Mouse (Mus musculus) G1E (cell line): Measurements from ENCODE around the gene Tmem44.

ENCODE experiments used
- CTCF ChIP-seq: IDR thresholded peaks from 2 replicates; pipeline ENCODE4 v1.5.1; 2012; ENCODE audit warnings: low read depth, low read length, inconsistent platforms, mixed read lengths
- GATA1 ChIP-seq: IDR thresholded peaks from 2 replicates; pipeline ENCODE4 v1.6.1; 2012; ENCODE audit warnings: borderline replicate concordance, low read length, inconsistent platforms, mixed read lengths
- POLR2AphosphoS5 ChIP-seq: IDR thresholded peaks from 2 replicates; pipeline ENCODE4 v1.6.1; 2012; ENCODE audit warnings: low read depth, low read length, inconsistent platforms; ENCODE audit not compliant: insufficient replicate concordance
- TAL1 ChIP-seq: conservative IDR thresholded peaks from 2 replicates; pipeline ENCODE4 v1.6.1; 2012; ENCODE audit warnings: low read depth, low read length, inconsistent platforms, mixed read lengths

DNA sequence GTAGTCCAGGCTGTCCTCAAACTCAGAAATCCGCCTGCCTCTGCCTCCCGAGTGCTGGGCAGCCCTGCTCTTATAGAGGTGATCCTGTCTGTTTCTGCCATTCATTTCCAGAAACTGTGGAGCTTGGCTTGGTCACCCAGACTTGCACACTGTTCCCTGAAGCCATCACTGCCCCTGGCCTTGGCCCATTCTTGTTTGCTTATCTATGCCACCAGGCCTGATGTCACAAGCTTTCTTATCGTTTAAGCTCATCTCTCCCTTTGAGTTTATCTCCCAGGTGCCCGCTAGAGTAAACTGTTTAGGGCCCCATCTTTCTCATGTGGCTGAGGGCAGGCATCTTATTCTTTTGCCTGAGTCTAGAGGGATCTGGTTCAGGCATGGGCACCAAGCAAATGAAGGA lies 5.9 kb downstream of the Tmem44 start:
- TF ChIP-seq CTCF = no peak
- TF ChIP-seq POLR2AphosphoS5 = no peak
- no peak for TF ChIP-seq GATA1
- TF ChIP-seq TAL1 = peak; percentile 73
